Mouse (Mus musculus): ENCODE results near the gene Ap3s2. TPM values are rescaled to one million over a fixed set of nuclear protein-coding genes. Genes with fewer than 3 reads are reported as not detected.

The Ap3s2 gene
- polyA plus RNA-seq, 1 experiment: 10.4 TPM

DNA sequence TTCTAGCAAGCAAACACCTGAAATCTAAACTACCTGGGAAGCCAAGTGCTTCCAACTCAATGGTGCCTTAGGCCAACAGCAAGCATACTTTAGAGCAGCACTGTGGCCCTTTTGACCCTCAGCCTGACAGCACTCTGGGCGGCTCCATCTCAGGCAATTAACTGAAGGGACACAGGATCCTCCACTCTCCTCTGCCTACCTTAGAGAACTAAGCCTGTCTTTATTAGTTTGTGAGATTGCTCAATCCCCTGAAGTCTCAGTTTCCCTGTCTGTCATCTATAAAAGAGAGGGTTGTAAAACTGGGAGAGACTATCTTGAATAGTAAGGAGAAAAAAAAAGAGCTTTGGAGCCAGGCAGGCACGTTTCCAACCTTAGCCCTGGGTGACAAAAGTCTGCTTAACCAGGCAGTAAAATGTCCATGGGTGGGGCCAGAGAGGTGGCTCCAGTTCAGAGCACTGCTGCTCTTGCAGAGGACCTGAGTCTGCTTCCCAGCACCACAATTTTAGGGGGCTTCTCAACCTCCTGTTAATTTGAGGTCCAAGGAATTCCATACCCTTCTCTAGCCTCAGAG lies 41.9 kb downstream of the Ap3s2 start:
- Histone ChIP-seq H3K4me3 (ENCODE audit: low read depth, low read length) (no peak overlapping the region), H3K27ac (ENCODE audit: insufficient read depth, low read depth, low read length) (peak overlapping the region; percentile 87), H3K27me3 (ENCODE audit: control insufficient read depth, insufficient read depth, low read length) (no peaks in the 10 kb centered on the region), H3K36me3 (ENCODE audit: control insufficient read depth, insufficient read depth, low read length) (peaks cover 15% of the 10 kb centered on the region), H3K4me1 (ENCODE audit: control insufficient read depth, insufficient read depth, insufficient read length, low read length) (peaks cover 39% of the 10 kb centered on the region)
- WGBS: 17% methylated on average over 2 of the region's 2 CpGs
- no peak for TF ChIP-seq POLR2A (IDR thresholded peaks at IDR 0.05; ENCODE audit: low read depth, low read length)
- TF ChIP-seq CTCF (IDR thresholded peaks at IDR 0.05; ENCODE audit: extremely low read depth, insufficient read length, insufficient replicate concordance, low read depth, low read length): no peak

DNA sequence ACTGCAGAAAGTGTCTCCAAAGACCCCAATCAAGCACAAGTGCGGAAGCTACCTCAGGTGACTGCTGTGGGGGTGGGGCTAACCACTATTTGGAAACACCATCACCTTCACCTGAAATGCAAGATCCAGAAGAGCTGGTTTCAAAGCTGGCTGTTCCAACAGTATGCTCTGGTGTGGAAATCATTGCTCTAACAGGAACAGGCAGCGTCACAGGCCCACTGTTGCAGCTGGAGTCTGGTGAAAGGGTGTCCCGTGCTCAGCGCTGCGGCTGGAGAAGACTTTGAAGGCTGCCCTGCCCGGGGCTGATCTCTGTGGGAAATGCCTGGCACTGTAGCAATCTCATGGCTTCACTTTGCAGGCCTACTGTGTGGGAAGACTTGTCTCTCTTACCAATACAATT lies 47.0 kb downstream of the Ap3s2 start:
- no peaks in the 10 kb centered on the region for H3K36me3 ChIP-seq (ENCODE audit: control insufficient read depth, insufficient read depth, low read length)
- TF ChIP-seq CTCF (IDR thresholded peaks at IDR 0.05; ENCODE audit: extremely low read depth, insufficient read length, insufficient replicate concordance, low read depth, low read length): no peak
- TF ChIP-seq POLR2A (IDR thresholded peaks at IDR 0.05; ENCODE audit: low read depth, low read length): no peak
- H3K4me1 ChIP-seq (ENCODE audit: control insufficient read depth, insufficient read depth, insufficient read length, low read length): peaks cover 16% of the 10 kb centered on the region; the same call in 1 of the 2 replicates
- no peak overlapping the region for H3K4me3 ChIP-seq (ENCODE audit: low read depth, low read length)
- no peaks in the 10 kb centered on the region for H3K27me3 ChIP-seq (ENCODE audit: control insufficient read depth, insufficient read depth, low read length)
- 91% methylated on average over 6 of the region's 6 CpGs for WGBS
- H3K27ac ChIP-seq (ENCODE audit: insufficient read depth, low read depth, low read length): no peak overlapping the region

DNA sequence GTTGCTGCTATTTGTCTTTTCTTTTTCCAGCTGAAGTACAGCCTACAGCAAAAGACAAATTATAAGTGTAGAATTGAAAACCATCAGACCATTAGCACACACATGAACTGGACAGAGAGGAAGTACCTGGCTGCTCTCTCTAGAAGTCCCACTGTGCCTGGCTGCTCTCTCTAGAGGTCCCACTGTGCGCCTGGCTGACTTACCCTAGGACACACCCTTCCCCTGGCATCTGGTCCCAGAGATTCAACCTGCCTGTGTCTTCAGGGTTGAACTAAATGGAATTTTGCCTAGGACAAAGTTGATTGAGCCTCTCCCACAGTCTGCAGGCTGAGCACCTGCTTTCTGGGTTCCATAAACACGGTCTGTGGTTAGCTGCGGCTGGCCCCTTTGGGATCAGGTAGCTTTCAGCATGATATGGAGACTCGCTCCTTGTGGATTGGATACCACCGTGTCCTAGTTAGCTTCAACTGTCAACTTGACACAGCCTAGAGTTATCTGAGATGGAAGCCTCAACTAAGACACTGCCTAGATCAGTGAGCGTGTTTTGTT lies 48.6 kb downstream of the Ap3s2 start:
- no peak overlapping the region for H3K27ac ChIP-seq (ENCODE audit: insufficient read depth, low read depth, low read length)
- no peak for TF ChIP-seq POLR2A (IDR thresholded peaks at IDR 0.05; ENCODE audit: low read depth, low read length)
- no peak for TF ChIP-seq CTCF (IDR thresholded peaks at IDR 0.05; ENCODE audit: extremely low read depth, insufficient read length, insufficient replicate concordance, low read depth, low read length)
- WGBS: 84% methylated on average over 6 of the region's 6 CpGs
- peaks cover 14% of the 10 kb centered on the region; the same call in 1 of the 2 replicates for H3K4me1 ChIP-seq (ENCODE audit: control insufficient read depth, insufficient read depth, insufficient read length, low read length)
- no peak overlapping the region for H3K4me3 ChIP-seq (ENCODE audit: low read depth, low read length)
- H3K27me3 ChIP-seq (ENCODE audit: control insufficient read depth, insufficient read depth, low read length): no peaks in the 10 kb centered on the region
- no peaks in the 10 kb centered on the region for H3K36me3 ChIP-seq (ENCODE audit: control insufficient read depth, insufficient read depth, low read length)

DNA sequence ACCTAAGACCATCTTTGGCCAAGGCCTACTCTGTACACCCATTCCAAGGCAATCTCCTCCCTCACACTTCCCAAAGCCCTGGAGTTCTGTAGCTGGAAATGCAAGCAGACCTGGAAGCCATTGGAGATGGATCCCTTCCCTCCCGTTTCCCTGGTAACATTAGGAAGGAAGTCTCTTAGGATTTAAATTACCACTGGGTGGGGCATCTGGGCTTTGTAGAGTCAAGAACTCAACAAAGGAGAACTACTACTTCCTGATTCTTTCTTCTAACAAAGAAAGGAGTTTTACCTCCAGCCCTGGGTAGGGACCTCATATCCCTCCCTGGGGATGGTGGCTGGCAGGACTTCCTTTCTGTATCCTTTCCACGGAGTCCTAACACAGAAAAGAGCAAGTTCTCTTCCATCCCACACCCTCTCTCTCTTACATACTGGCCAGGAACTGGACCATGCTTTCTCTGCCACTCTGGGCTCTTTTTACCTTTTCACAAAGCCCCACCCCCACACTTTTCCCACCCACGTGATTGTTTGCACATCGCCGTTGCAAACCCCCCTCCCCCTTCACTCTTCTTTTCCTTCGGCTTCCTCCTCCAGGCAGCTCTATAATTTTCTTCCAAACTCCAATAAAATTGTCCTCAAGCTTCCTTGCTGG lies 51.3 kb downstream of the Ap3s2 start:
- Histone ChIP-seq H3K4me3 (ENCODE audit: low read depth, low read length) (no peak overlapping the region), H3K27ac (ENCODE audit: insufficient read depth, low read depth, low read length) (peak overlapping the region; percentile 14), H3K4me1 (ENCODE audit: control insufficient read depth, insufficient read depth, insufficient read length, low read length) (peaks cover 19% of the 10 kb centered on the region; the same call in 1 of the 2 replicates), H3K27me3 (ENCODE audit: control insufficient read depth, insufficient read depth, low read length) (no peaks in the 10 kb centered on the region), H3K36me3 (ENCODE audit: control insufficient read depth, insufficient read depth, low read length) (no peaks in the 10 kb centered on the region)
- WGBS: 12% methylated on average over 6 of the region's 6 CpGs
- no peak for TF ChIP-seq POLR2A (IDR thresholded peaks at IDR 0.05; ENCODE audit: low read depth, low read length)
- TF ChIP-seq CTCF (IDR thresholded peaks at IDR 0.05; ENCODE audit: extremely low read depth, insufficient read length, insufficient replicate concordance, low read depth, low read length): no peak

DNA sequence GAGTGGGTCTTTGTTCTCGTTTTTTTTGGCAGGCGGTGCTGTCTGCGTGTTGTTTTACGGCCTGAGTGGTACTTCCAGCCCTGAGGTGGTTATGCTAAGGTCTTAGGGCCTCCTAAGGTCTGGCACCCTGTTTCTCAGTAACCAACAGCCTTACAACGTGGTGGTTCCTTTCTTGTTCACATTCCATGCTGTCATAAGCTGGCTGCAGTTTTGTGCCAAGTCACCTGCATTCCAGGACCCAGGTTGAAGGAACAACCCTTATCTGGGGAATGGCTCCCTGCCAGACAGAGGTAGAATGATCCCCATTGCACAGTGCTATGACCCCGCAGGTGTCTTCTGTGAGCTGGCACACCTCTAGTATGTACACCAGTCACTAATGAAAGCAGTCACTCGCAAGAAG lies 52.0 kb downstream of the Ap3s2 start:
- no peak overlapping the region for H3K4me3 ChIP-seq (ENCODE audit: low read depth, low read length)
- H3K36me3 ChIP-seq (ENCODE audit: control insufficient read depth, insufficient read depth, low read length): no peaks in the 10 kb centered on the region
- 30% methylated on average over 7 of the region's 7 CpGs for WGBS
- peaks cover 19% of the 10 kb centered on the region; the same call in 1 of the 2 replicates for H3K4me1 ChIP-seq (ENCODE audit: control insufficient read depth, insufficient read depth, insufficient read length, low read length)
- peak overlapping the region; percentile 14; the same call in 1 of the 2 replicates for H3K27ac ChIP-seq (ENCODE audit: insufficient read depth, low read depth, low read length)
- TF ChIP-seq CTCF (IDR thresholded peaks at IDR 0.05; ENCODE audit: extremely low read depth, insufficient read length, insufficient replicate concordance, low read depth, low read length): no peak
- TF ChIP-seq POLR2A (IDR thresholded peaks at IDR 0.05; ENCODE audit: low read depth, low read length): no peak
- H3K27me3 ChIP-seq (ENCODE audit: control insufficient read depth, insufficient read depth, low read length): no peaks in the 10 kb centered on the region

DNA sequence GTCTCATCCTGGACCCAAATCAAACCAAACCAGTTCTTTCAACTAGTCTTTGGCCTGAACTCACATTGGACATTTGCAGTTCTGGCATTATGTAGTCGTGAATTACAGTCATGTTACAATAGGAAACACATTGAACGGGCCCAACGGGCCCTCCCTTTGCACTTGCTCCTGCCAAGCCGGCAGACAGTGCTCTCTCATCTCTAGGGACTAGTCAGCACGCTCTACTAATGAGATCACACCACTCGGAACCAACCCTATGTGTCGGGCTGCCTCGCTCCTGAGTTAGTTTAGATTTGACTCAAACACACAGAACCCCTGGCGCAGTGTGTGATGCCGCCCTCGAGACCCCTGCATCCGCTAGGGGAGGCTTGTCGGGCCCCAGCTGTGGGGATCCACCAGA lies 52.6 kb downstream of the Ap3s2 start:
- no peaks in the 10 kb centered on the region for H3K36me3 ChIP-seq (ENCODE audit: control insufficient read depth, insufficient read depth, low read length)
- H3K27me3 ChIP-seq (ENCODE audit: control insufficient read depth, insufficient read depth, low read length): no peaks in the 10 kb centered on the region
- WGBS: 72% methylated on average over 13 of the region's 13 CpGs
- TF ChIP-seq POLR2A (IDR thresholded peaks at IDR 0.05; ENCODE audit: low read depth, low read length): no peak
- TF ChIP-seq CTCF (IDR thresholded peaks at IDR 0.05; ENCODE audit: extremely low read depth, insufficient read length, insufficient replicate concordance, low read depth, low read length): no peak
- peaks cover 19% of the 10 kb centered on the region; the same call in 1 of the 2 replicates for H3K4me1 ChIP-seq (ENCODE audit: control insufficient read depth, insufficient read depth, insufficient read length, low read length)
- no peak overlapping the region for H3K4me3 ChIP-seq (ENCODE audit: low read depth, low read length)
- no peak overlapping the region for H3K27ac ChIP-seq (ENCODE audit: insufficient read depth, low read depth, low read length)

DNA sequence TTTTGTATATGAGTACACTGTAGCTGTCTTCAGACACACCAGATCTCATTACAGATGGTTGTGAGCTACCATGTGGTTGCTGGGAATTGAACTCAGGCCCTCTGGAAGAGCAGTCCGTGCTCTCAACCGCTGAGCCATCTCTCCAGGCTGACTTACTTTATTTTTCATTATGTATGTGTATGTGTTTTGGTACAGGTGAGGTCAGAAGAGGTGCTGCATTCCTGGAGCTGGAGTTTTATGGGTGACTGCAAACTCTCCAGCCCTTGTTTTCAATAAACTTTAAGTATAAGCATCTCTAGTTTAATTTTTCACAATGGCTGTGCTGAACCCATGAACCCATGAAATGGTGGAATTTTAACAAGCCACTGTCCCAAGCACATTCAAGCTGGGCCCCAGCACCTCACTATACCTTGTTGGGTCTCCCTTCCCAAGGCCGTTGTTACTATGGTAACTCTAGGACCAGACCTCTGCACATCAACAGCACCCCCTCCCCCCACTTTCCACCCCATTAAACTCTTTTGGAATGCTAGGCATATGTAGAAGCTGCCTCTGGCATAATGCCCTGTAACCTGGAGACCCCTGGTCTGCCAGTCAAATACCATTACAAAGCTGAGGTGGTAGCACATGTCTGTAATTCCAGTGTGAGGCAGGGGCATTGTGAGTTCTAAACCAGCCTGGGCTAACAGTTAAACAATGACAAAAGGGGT lies 54.0 kb downstream of the Ap3s2 start:
- H3K36me3 ChIP-seq (ENCODE audit: control insufficient read depth, insufficient read depth, low read length): no peaks in the 10 kb centered on the region
- H3K4me3 ChIP-seq (ENCODE audit: low read depth, low read length): no peak overlapping the region
- TF ChIP-seq POLR2A (IDR thresholded peaks at IDR 0.05; ENCODE audit: low read depth, low read length): no peak
- no peak for TF ChIP-seq CTCF (IDR thresholded peaks at IDR 0.05; ENCODE audit: extremely low read depth, insufficient read length, insufficient replicate concordance, low read depth, low read length)
- no peak overlapping the region for H3K27ac ChIP-seq (ENCODE audit: insufficient read depth, low read depth, low read length)
- peaks cover 21% of the 10 kb centered on the region; the same call in 1 of the 2 replicates for H3K4me1 ChIP-seq (ENCODE audit: control insufficient read depth, insufficient read depth, insufficient read length, low read length)
- WGBS: 94% methylated on average over 3 of the region's 3 CpGs
- H3K27me3 ChIP-seq (ENCODE audit: control insufficient read depth, insufficient read depth, low read length): no peaks in the 10 kb centered on the region

Measured in small intestine, adult 2 months (tissue).